Mouse (Mus musculus) embryo, embryonic 11 days (tissue): ENCODE data around the gene Myo1d.
"Not testable (repeated sequence)": the region's sequence is repeated elsewhere in the genome, so short reads cannot be mapped to it uniquely, and the experiment has no call there.

Source experiments
- DNase-seq: peaks from one replicate; pipeline ENCODE4 v3.0.0-alpha.2; 2015

The Myo1d gene

GRCm38 (mm10) chr11:80477341-80478199, 302.3 kb downstream of the Myo1d start:
- no peak for DNase-seq

GRCm38 (mm10) chr11:80476222-80477189, 303.3 kb downstream of the Myo1d start, which contains the start of gene Cdk5r1:
Cdk5r1 (plus strand) TSS chr11:80477023.
- peak; percentile 97 for DNase-seq

- no peak for DNase-seq
Measured at GRCm38 (mm10) chr11:80475544-80475943, 304.3 kb downstream of the Myo1d start.

- no peak for DNase-seq
Measured at GRCm38 (mm10) chr11:80474846-80475245, 305.0 kb downstream of the Myo1d start.

GRCm38 (mm10) chr11:80474175-80474691, 305.6 kb downstream of the Myo1d start:
- DNase-seq = no peak

GRCm38 (mm10) chr11:80471836-80472605, 307.8 kb downstream of the Myo1d start:
- no peak for DNase-seq

- DNase-seq = not testable (repeated sequence)
Measured at GRCm38 (mm10) chr11:80463605-80464130, 316.2 kb downstream of the Myo1d start.

GRCm38 (mm10) chr11:80453198-80453597, 326.6 kb downstream of the Myo1d start:
- no peak for DNase-seq

GRCm38 (mm10) chr11:80452242-80452641, 327.6 kb downstream of the Myo1d start:
- no peak for DNase-seq

GRCm38 (mm10) chr11:80449859-80450258, 330.0 kb downstream of the Myo1d start:
- DNase-seq = no peak

- no peak for DNase-seq
Measured at GRCm38 (mm10) chr11:80446916-80447315, 332.9 kb downstream of the Myo1d start.
